17 mouse cellular contexts compared by ENCODE assay signal in genomic region chr7:30296816-30297215, GRCm38 (mm10). TPM values are rescaled to one million over a fixed set of nuclear protein-coding genes. Genes with fewer than 3 reads are reported as not detected.
A peak's percentile ranks its signal among the peaks of the same experiment; 100 is the strongest.
DNase-seq lines count a peak whose midpoint lies in the region; ATAC-seq and TF ChIP-seq lines count a peak whose summit lies in the region.
"Had no signal": no experiment of that assay in that cellular context is flagged by ENCODE, and none has a peak within 500 bp of the region (broad histone marks: within the 10 kb centered on the region; RNA-seq: fewer than 3 reads in every experiment).

No protein-coding gene starts in this region.

- no peak for TF ChIP-seq CTCF in heart, adult 2 months (IDR thresholded peaks at IDR 0.05)

- 93% methylated on average over 15 of the region's 15 CpGs for WGBS in midbrain, embryonic 11.5 days
- WGBS in midbrain, embryonic 14.5 days = 96% methylated on average over 15 of the region's 15 CpGs
- 88% methylated on average over 15 of the region's 15 CpGs for WGBS in heart, adult 2 months

- peak; percentile 62 for DNase-seq in cerebellum, adult 9-11 months
- no peak for DNase-seq in cerebellum, adult 8-10 months
- peak; percentile 17 for DNase-seq in midbrain, embryonic 11.5 days (ENCODE audit: low spot score, missing footprints)
- DNase-seq in midbrain, embryonic 14.5 days = no peak
- DNase-seq in heart, adult 2 months = no peak
- DNase-seq: adrenal gland, adult 8-10 months; adrenal gland, postnatal 14 days; adrenal gland, postnatal 36 days; forebrain, postnatal 0 days had no signal

- no peak overlapping the region for H3K4me3 ChIP-seq in midbrain, embryonic 11.5 days (ENCODE audit: low read depth, low read length)
- H3K4me3 ChIP-seq in midbrain, embryonic 14.5 days (replicated peaks; ENCODE audit: low read depth, low read length) = no peak overlapping the region
- no peak overlapping the region for H3K4me3 ChIP-seq in heart, adult 2 months
- H3K4me3 ChIP-seq: embryonic facial prominence, embryonic 10.5 days; embryonic facial prominence, embryonic 12.5 days; forebrain, embryonic 13.5 days; forebrain, embryonic 15.5 days had no signal

- no peak overlapping the region for H3K9ac ChIP-seq in midbrain, embryonic 11.5 days (ENCODE audit: low read length)
- no peak overlapping the region for H3K9ac ChIP-seq in midbrain, embryonic 14.5 days (replicated peaks; ENCODE audit: low read length)
- H3K9ac ChIP-seq in heart, adult 2 months (ENCODE audit: low read depth, low read length) = no peak overlapping the region
- H3K9ac ChIP-seq: embryonic facial prominence, embryonic 12.5 days; forebrain, embryonic 13.5 days; forebrain, embryonic 15.5 days; forebrain, postnatal 0 days had no signal

- H3K36me3 ChIP-seq in midbrain, embryonic 11.5 days (ENCODE audit: control insufficient read depth, insufficient read depth, low read length) = peaks cover 25% of the 10 kb centered on the region
- H3K36me3 ChIP-seq in midbrain, embryonic 14.5 days (ENCODE audit: control insufficient read depth, insufficient read depth, low read length) = peaks cover 81% of the 10 kb centered on the region
- no peaks in the 10 kb centered on the region for H3K36me3 ChIP-seq in heart, adult 2 months (ENCODE audit: control insufficient read depth, insufficient read depth, low read length)
- H3K36me3 ChIP-seq: G1E had no signal

- peaks cover 2% of the 10 kb centered on the region; the same call in 1 of the 2 replicates for H3K4me1 ChIP-seq in midbrain, embryonic 11.5 days (ENCODE audit: control insufficient read depth, insufficient read depth, low read length)
- peaks cover 14% of the 10 kb centered on the region for H3K4me1 ChIP-seq in midbrain, embryonic 14.5 days (ENCODE audit: control insufficient read depth, insufficient read depth, low read length)
- peaks cover 3% of the 10 kb centered on the region; the same call in 1 of the 2 replicates for H3K4me1 ChIP-seq in heart, adult 2 months (ENCODE audit: control insufficient read depth, insufficient read depth, low read length)

- H3K27me3 ChIP-seq in midbrain, embryonic 11.5 days (ENCODE audit: control insufficient read depth, insufficient read depth, low read length) = no peaks in the 10 kb centered on the region
- no peaks in the 10 kb centered on the region for H3K27me3 ChIP-seq in midbrain, embryonic 14.5 days (ENCODE audit: control insufficient read depth, insufficient read depth, low read length)
- H3K27me3 ChIP-seq in heart, adult 2 months (ENCODE audit: control insufficient read depth, insufficient read depth, low read length) = no peaks in the 10 kb centered on the region
- H3K27me3 ChIP-seq: embryonic facial prominence, embryonic 12.5 days; forebrain, embryonic 13.5 days; forebrain, embryonic 15.5 days; Patski had no signal

- TF ChIP-seq EP300 in heart, adult 2 months (IDR thresholded peaks at IDR 0.05; ENCODE audit: insufficient read depth, low read depth, low read length) = no peak

- no peak overlapping the region for H3K4me2 ChIP-seq in midbrain, embryonic 11.5 days
- no peak overlapping the region for H3K4me2 ChIP-seq in midbrain, embryonic 14.5 days (ENCODE audit: low read length)
- H3K4me2 ChIP-seq: embryonic facial prominence, embryonic 12.5 days; forebrain, embryonic 13.5 days; forebrain, embryonic 15.5 days had no signal

- H3K27ac ChIP-seq in midbrain, embryonic 11.5 days (ENCODE audit: low read depth, low read length) = no peak overlapping the region
- no peak overlapping the region for H3K27ac ChIP-seq in midbrain, embryonic 14.5 days (replicated peaks; ENCODE audit: low read depth, low read length)
- no peak overlapping the region for H3K27ac ChIP-seq in heart, adult 2 months
- H3K27ac ChIP-seq: embryonic facial prominence, embryonic 10.5 days; embryonic facial prominence, embryonic 12.5 days; forebrain, embryonic 13.5 days; forebrain, embryonic 15.5 days had no signal

- ATAC-seq in midbrain, embryonic 11.5 days (ENCODE audit: low FRiP score) = no peak
- no peak for ATAC-seq in midbrain, embryonic 14.5 days (ENCODE audit: low FRiP score, low TSS enrichment)
- ATAC-seq: activated CD4-positive, CD25-positive, alpha-beta regulatory T cell, adult 4 months; forebrain, embryonic 13.5 days; forebrain, embryonic 15.5 days; forebrain, postnatal 0 days; Patski had no signal

- H3K79me2 ChIP-seq in heart, adult 2 months (replicated peaks; ENCODE audit: control insufficient read depth, insufficient read depth, low read length) = no peaks in the 10 kb centered on the region

- H3K9me3 ChIP-seq in midbrain, embryonic 11.5 days (ENCODE audit: control insufficient read depth, low read length) = no peaks in the 10 kb centered on the region
- no peaks in the 10 kb centered on the region for H3K9me3 ChIP-seq in midbrain, embryonic 14.5 days (ENCODE audit: control insufficient read depth, low read length)
- H3K9me3 ChIP-seq: embryonic facial prominence, embryonic 10.5 days; embryonic facial prominence, embryonic 12.5 days; forebrain, embryonic 13.5 days; forebrain, embryonic 15.5 days; G1E had no signal

- intact Hi-C loops in heart, adult 2 months (cut with DNase I) = no loop called here

- TF ChIP-seq POLR2A in heart, adult 2 months (IDR thresholded peaks at IDR 0.05; ENCODE audit: insufficient read depth, low read depth, low read length) = no peak

RNA-seq across cellular contexts. Expression of gene Clip3, which starts 5.3 kb away (rescaled TPM):
- 66.6 and 92.0 TPM in 2 replicates for polyA plus RNA-seq in midbrain, embryonic 11.5 days (2014; fragmentation: Nextera tagmentation; extraction: Ambion mirVana)
- 121 and 131 TPM in 2 replicates for polyA plus RNA-seq in midbrain, embryonic 14.5 days (2014; fragmentation: Nextera tagmentation; extraction: Ambion mirVana)
- 1 to 10 TPM; 5.6 TPM for total RNA-seq in heart, adult 2 months (2021)
- polyA plus RNA-seq in heart, adult 2 months (2012; rRNA removed) = 5.6 and 6.6 TPM in 2 replicates
- polyA plus RNA-seq: G1E had no signal

RNA-seq across cellular contexts. Expression of gene Alkbh6, which starts 11.7 kb away (rescaled TPM):
- 84.3 and 86.0 TPM in 2 replicates for polyA plus RNA-seq in midbrain, embryonic 11.5 days (2014; fragmentation: Nextera tagmentation; extraction: Ambion mirVana)
- polyA plus RNA-seq in midbrain, embryonic 14.5 days (2014; fragmentation: Nextera tagmentation; extraction: Ambion mirVana) = 107 and 145 TPM in 2 replicates
- 10 to 100 TPM; 24.0 to 29.5 TPM for total RNA-seq in heart, adult 2 months (2021)
- polyA plus RNA-seq in heart, adult 2 months (2012; rRNA removed) = 59.6 and 61.7 TPM in 2 replicates

RNA-seq across cellular contexts. Expression of gene Wdr62, which starts 16.6 kb away (rescaled TPM):
- 11.3 and 11.5 TPM in 2 replicates for polyA plus RNA-seq in midbrain, embryonic 11.5 days (2014; fragmentation: Nextera tagmentation; extraction: Ambion mirVana)
- polyA plus RNA-seq in midbrain, embryonic 14.5 days (2014; fragmentation: Nextera tagmentation; extraction: Ambion mirVana) = 2.5 and 5.0 TPM in 2 replicates
- 1 to 10 TPM in 1 of 2 experiments, under 1 TPM in 1; 0.97 to 1.7 TPM for total RNA-seq in heart, adult 2 months (2021)
- polyA plus RNA-seq in heart, adult 2 months (2012; rRNA removed) = 3.7 and 5.3 TPM in 2 replicates

RNA-seq across cellular contexts. Expression of gene Thap8, which starts 16.9 kb away (rescaled TPM):
- polyA plus RNA-seq in midbrain, embryonic 11.5 days (2014; fragmentation: Nextera tagmentation; extraction: Ambion mirVana) = 0.19 and 0.28 TPM in 2 replicates
- 0.58 and 0.61 TPM in 2 replicates for polyA plus RNA-seq in midbrain, embryonic 14.5 days (2014; fragmentation: Nextera tagmentation; extraction: Ambion mirVana)
- not detected for total RNA-seq in heart, adult 2 months (2021)
- 0.10 TPM in 1 of 2 replicates, not detected in the other for polyA plus RNA-seq in heart, adult 2 months (2012; rRNA removed)
- polyA plus RNA-seq: cerebellum, adult 2 months had no signal

RNA-seq across cellular contexts. Expression of gene Syne4, which starts 17.8 kb away (rescaled TPM):
- polyA plus RNA-seq in midbrain, embryonic 11.5 days (2014; fragmentation: Nextera tagmentation; extraction: Ambion mirVana) = 8.2 and 8.4 TPM in 2 replicates
- polyA plus RNA-seq in midbrain, embryonic 14.5 days (2014; fragmentation: Nextera tagmentation; extraction: Ambion mirVana) = 9.3 and 10.2 TPM in 2 replicates
- under 1 TPM; 0.26 to 0.50 TPM for total RNA-seq in heart, adult 2 months (2021)
- 5.3 and 5.6 TPM in 2 replicates for polyA plus RNA-seq in heart, adult 2 months (2012; rRNA removed)

Comparison
In these comparisons a context has a peak if more than half of its experiments do, and no peak if none do; other contexts are left out.
1. DNase-seq: peak in cerebellum, adult 9-11 months (single experiment) and midbrain, embryonic 11.5 days (single experiment); none in cerebellum, adult 8-10 months (single experiment), midbrain, embryonic 14.5 days (single experiment) and heart, adult 2 months (0 of 2).